Mouse (Mus musculus) forebrain, postnatal 0 days (tissue): ENCODE measurements at regions not wholly inside any gene's neighbourhood (a gene's known extent, or its start where the extent isn't known, plus 50 kb on each side); places are given as distances from the start of the nearest gene placed in this dataset.

Experiments
- ATAC-seq: fragments of 200-750 bp; cut with Nextera tagmentation; 2 replicates; pipeline ENCODE4 v1.8.0; 2017; ENCODE audit warnings: mild to moderate bottlenecking, moderate library complexity
- DNase-seq: peaks from one replicate; pipeline ENCODE4 v3.0.0-alpha.2; 2015
- H3K27ac ChIP-seq: fragments of 300-500 bp; sonication (generic); 2 replicates; pipeline ENCODE4 v1.5.1; 2014; ENCODE audit warnings: low read depth, mild to moderate bottlenecking, antibody characterized with exemption, low read length, moderate library complexity, mixed read lengths
- H3K27me3 ChIP-seq: fragments of 300-500 bp; sonication (generic); 2 replicates; pipeline ENCODE4 v1.6.1; 2014; ENCODE audit warnings: mild to moderate bottlenecking, low read length, mixed read lengths; ENCODE audit not compliant: insufficient read depth
- H3K36me3 ChIP-seq: fragments of 300-500 bp; sonication (generic); 2 replicates; pipeline ENCODE4 v1.6.1; 2014; ENCODE audit warnings: mild to moderate bottlenecking, moderate library complexity; ENCODE audit not compliant: insufficient read depth
- H3K4me1 ChIP-seq: fragments of 300-500 bp; sonication (generic); 2 replicates; pipeline ENCODE4 v1.6.1; 2014; ENCODE audit warnings: antibody characterized with exemption; ENCODE audit not compliant: insufficient read depth
- H3K4me2 ChIP-seq: fragments of 300-500 bp; sonication (generic); 2 replicates; pipeline ENCODE4 v1.6.1; 2014; ENCODE audit warnings: low read depth, mild to moderate bottlenecking, moderate library complexity
- H3K4me3 ChIP-seq: fragments of 300-500 bp; sonication (generic); 2 replicates; pipeline ENCODE4 v1.5.1; 2014; ENCODE audit warnings: low read depth, low read length, mixed read lengths
- H3K9ac ChIP-seq: fragments of 300-500 bp; sonication (generic); 2 replicates; pipeline ENCODE4 v1.6.1; 2014; ENCODE audit warnings: mild to moderate bottlenecking
- H3K9me3 ChIP-seq: fragments of 300-500 bp; sonication (generic); 2 replicates; pipeline ENCODE4 v1.6.1; 2016; ENCODE audit warnings: low read length
- CTCF ChIP-seq: sonication (generic); IDR thresholded peaks from 2 replicates; pipeline ENCODE4 v1.5.1; 2016; ENCODE audit warnings: antibody characterized with exemption, control low read depth, low read depth
- WGBS: fragments of 180-500 bp; shearing (Covaris S2); extraction: QIAGEN DNeasy Blood & Tissue Kit; methylation state at CpG from one replicate; pipeline ENCODE4 v1.1.7; 2014; 5-methylcytosine and 5-hydroxymethylcytosine counted together

DNA sequence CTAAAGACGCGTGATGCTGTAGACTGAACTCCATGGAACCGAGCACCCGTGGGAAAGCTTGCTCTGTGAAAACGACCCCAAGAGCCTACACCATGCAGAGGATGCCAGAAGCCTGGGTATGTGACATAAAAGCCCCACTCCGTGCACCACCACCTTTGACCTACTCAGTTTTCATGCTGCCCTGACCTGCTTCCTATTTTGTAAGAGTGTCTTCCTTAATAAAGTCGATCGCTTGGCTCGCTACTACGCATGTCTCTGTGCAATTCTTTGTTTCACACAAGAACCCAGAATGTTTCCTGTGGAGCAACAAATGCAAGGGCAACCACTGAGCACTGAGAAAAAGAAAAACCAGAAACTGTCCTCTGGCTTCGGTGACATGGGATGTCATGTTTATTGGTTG, 60.5 kb downstream of the Sec61b start:
- Histone ChIP-seq H3K27ac (no peak overlapping the region), H3K9ac (no peak overlapping the region), H3K4me2 (no peak overlapping the region), H3K27me3 (no peaks in the 10 kb centered on the region), H3K4me3 (no peak overlapping the region), H3K9me3 (no peaks in the 10 kb centered on the region), H3K4me1 (0 out of 2 replicates have a peak, but pooled peaks cover 3% of the 10 kb centered on the region), H3K36me3 (no peaks in the 10 kb centered on the region)
- no peak for TF ChIP-seq CTCF
- ATAC-seq (no peak), DNase-seq (no peak)
- WGBS, result 81% methylated on average over 11 of the region's 11 CpGs

DNA sequence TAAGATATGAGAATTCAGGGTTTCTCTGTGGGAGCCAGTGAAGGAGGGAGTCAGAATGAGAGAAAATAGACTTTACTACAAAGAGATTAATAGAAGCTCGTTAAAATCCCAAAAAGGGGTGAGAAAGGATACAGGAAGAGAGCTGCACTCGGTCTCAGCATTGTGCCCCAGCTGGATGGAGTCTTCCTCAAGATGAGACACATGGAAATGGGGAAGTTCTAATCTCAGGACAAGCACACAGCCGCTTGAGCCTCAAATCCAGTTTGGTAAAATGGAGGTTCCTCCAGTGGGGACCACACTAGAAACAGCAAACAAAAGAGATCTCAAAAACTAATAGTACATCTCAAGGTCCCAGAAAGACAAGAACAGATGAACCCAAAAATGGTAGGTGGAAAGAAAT, 93.2 kb downstream of the Sec61b start:
- Histone ChIP-seq H3K9me3 (no peaks in the 10 kb centered on the region), H3K4me1 (no peaks in the 10 kb centered on the region), H3K4me3 (no peak overlapping the region), H3K27ac (no peak overlapping the region), H3K36me3 (no peaks in the 10 kb centered on the region), H3K9ac (no peak overlapping the region), H3K4me2 (no peak overlapping the region), H3K27me3 (no peaks in the 10 kb centered on the region)
- TF ChIP-seq CTCF, result no peak
- no peak for ATAC-seq
- 53% methylated on average over 3 of the region's 3 CpGs for WGBS
- no peak for DNase-seq

DNA sequence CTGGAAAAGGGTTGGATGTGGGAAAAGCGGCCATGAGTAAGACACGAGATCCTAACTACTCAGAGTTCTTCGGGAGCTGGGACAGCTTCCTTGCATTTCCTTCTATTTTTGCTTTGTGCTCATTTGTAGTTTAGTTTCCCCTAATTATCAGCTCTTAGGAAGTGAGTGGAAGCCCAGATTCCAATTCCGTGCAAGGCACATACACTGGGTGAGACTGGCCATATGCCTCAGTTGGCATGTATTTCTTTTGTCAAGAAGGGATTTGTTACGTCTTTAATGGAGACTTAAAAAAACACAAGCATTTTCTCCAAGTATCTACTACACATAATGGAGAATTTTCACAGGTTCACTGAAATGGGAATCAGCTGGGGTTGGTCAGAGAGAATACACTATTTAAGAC, 96.4 kb downstream of the Sec61b start:
- DNase-seq (peak; percentile 39), ATAC-seq (no peak)
- Histone ChIP-seq H3K4me3 (no peak overlapping the region), H3K27me3 (no peaks in the 10 kb centered on the region), H3K27ac (no peak overlapping the region), H3K9ac (no peak overlapping the region), H3K4me2 (no peak overlapping the region), H3K4me1 (no peaks in the 10 kb centered on the region), H3K9me3 (no peaks in the 10 kb centered on the region), H3K36me3 (no peaks in the 10 kb centered on the region)
- TF ChIP-seq CTCF, result no peak
- WGBS, result 58% methylated on average over 5 of the region's 5 CpGs

DNA sequence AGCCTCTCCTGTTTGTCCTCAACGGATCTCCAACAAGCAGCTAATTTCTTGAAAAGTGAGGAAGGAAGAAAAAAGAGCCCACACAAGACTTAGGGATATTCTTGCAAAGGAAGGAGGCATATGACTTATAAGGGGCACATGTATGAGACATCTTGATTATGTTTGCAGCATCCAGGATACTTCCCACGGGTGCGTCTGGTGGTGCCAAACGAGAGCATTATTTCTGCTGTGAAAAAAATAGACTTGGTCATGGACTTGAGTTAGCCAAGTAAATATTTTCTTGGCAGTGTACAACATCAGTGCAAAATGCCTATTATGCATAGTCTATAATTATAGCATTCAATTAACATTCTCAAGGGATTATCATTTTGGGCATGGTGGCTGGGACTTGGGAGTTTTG, 101.6 kb downstream of the Sec61b start:
- Histone ChIP-seq H3K36me3 (no peaks in the 10 kb centered on the region), H3K27ac (no peak overlapping the region), H3K4me2 (no peak overlapping the region), H3K27me3 (no peaks in the 10 kb centered on the region), H3K9me3 (no peaks in the 10 kb centered on the region), H3K4me3 (no peak overlapping the region), H3K4me1 (no peaks in the 10 kb centered on the region), H3K9ac (no peak overlapping the region)
- TF ChIP-seq CTCF, result no peak
- DNase-seq (no peak), ATAC-seq (no peak)
- WGBS, result 56% methylated on average over 4 of the region's 4 CpGs

DNA sequence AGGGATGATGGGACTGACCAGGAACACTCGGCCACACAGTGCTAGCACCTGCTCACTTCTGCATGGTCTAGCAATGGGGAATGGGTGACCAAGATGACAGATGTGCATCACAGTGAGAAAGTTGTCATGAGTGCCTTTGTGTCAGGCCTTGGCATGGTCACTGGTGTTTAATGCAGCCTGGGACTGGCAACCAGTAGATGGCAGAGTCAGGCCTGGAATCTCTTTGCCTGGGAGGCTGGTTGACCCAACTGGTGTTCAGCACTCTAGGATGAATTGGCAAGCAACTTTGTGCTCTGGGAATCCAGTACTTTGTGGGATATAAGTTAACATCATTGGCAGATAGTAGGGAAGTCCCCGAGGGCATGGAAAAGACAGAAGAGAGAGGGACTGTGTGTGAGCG, 103.0 kb downstream of the Sec61b start:
- peak; percentile 69 for TF ChIP-seq CTCF
- Histone ChIP-seq H3K36me3 (no peaks in the 10 kb centered on the region), H3K27ac (no peak overlapping the region), H3K27me3 (no peaks in the 10 kb centered on the region), H3K4me3 (no peak overlapping the region), H3K4me2 (no peak overlapping the region), H3K4me1 (no peaks in the 10 kb centered on the region), H3K9ac (no peak overlapping the region), H3K9me3 (no peaks in the 10 kb centered on the region)
- WGBS, result 91% methylated on average over 3 of the region's 3 CpGs
- DNase-seq, result peak; percentile 49
- no peak for ATAC-seq

DNA sequence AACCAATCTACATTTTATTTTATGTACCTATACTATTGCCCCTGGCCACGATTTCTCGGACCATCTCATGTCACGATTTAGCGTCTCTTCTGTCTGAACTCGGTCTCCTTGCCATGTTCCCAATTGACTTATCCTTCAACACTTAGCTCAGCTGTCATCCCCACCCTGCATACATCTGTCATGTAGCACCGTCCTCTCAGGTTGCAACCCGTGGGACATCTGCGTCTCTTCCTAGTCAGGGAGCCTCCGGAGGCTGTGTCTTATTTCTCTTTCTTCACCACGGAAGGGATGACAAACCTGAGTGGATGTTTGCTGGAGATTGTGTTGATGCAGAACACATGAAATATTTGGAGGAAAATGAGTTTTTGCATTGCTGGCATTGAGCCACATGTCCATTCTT, 104.2 kb downstream of the Sec61b start:
- TF ChIP-seq CTCF, result no peak
- H3K9ac ChIP-seq, result no peak overlapping the region
- 90% methylated on average over 10 of the region's 10 CpGs for WGBS
- H3K36me3 ChIP-seq, result no peaks in the 10 kb centered on the region
- H3K9me3 ChIP-seq, result no peaks in the 10 kb centered on the region
- H3K27me3 ChIP-seq, result no peaks in the 10 kb centered on the region
- ATAC-seq, result no peak
- no peaks in the 10 kb centered on the region for H3K4me1 ChIP-seq
- no peak overlapping the region for H3K4me2 ChIP-seq
- no peak overlapping the region for H3K4me3 ChIP-seq
- no peak for DNase-seq
- H3K27ac ChIP-seq, result no peak overlapping the region

DNA sequence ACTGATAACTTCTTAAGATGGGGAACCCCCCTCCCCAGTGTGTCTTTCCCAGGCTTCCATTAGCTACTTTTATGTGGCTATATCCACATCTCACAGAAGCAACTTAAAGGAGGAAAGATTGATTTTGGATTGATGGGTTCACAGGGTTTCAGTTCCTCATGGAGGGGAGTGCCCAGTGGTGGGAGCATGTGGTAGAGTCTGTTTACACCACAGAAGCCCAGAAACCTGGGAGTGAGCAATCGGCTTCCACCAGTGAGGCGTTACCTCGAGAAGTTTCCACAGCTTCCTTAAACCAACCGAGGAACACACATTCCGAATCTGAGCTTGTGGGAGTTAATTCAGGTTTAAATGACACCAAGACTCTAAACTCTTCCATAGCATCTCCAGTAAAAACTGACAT, 106.1 kb downstream of the Sec61b start:
- Histone ChIP-seq H3K36me3 (no peaks in the 10 kb centered on the region), H3K27me3 (no peaks in the 10 kb centered on the region), H3K4me1 (no peaks in the 10 kb centered on the region), H3K27ac (no peak overlapping the region), H3K4me2 (no peak overlapping the region), H3K4me3 (no peak overlapping the region), H3K9ac (no peak overlapping the region), H3K9me3 (no peaks in the 10 kb centered on the region)
- TF ChIP-seq CTCF, result no peak
- DNase-seq, result no peak
- 97% methylated on average over 5 of the region's 5 CpGs for WGBS
- no peak for ATAC-seq

DNA sequence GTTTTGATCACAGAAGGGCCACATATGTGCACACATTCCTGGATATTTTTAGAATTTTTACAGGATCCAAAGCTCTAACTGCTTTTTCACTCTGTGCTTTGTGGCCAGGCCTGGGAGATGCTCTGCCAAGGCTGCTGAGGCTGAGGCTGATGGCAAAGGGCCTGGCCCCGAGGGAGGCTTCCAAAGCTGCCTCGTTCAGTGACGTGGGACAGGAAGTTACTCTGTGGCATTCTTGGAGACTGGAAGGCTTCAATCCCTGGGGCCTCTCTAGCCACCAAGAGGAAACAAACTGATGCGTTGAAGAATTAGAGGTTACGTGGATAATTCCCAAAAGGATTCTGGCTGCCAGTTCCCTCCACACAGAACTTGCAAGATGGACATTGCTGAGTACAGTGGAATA, 112.8 kb downstream of the Sec61b start:
- H3K27ac ChIP-seq, result no peak overlapping the region
- 73% methylated on average over 5 of the region's 5 CpGs for WGBS
- H3K36me3 ChIP-seq, result no peaks in the 10 kb centered on the region
- no peak overlapping the region for H3K9ac ChIP-seq
- TF ChIP-seq CTCF, result no peak
- H3K4me1 ChIP-seq, result no peaks in the 10 kb centered on the region
- no peak overlapping the region for H3K4me3 ChIP-seq
- no peaks in the 10 kb centered on the region for H3K27me3 ChIP-seq
- no peak overlapping the region for H3K4me2 ChIP-seq
- ATAC-seq (no peak), DNase-seq (no peak)
- H3K9me3 ChIP-seq, result no peaks in the 10 kb centered on the region
